Mouse (Mus musculus): ENCODE data around the gene Chad. TPM values are rescaled to one million over a fixed set of nuclear protein-coding genes. Genes with fewer than 3 reads are reported as not detected.

Chad gene
- polyA plus RNA-seq, 1 experiment from 2014 or later, result 9.5 TPM

DNA sequence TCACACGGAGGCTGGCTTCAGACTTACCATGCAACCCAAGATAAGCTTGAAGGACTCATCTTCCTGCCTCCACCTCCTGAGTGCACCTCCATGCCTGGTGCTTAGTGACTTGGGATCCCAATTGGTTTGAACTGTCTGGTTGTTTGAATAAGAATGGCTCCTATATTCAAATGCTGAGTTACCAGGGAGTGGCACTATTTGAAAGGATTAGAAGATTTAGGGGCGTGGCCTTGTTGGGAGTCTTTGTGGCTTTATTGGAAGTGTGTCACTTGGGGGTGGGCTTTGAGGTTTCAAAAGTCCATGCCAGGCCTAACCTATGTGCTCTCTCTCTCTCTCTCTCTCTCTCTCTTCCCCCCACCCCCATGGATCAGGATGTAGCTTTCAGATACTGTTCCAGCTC is 52.8 kb downstream of the Chad start:
- Histone ChIP-seq H3K9ac (ENCODE audit: low read depth, low read length) (no peak overlapping the region), H3K36me3 (ENCODE audit: control insufficient read depth, insufficient read depth, low read length) (no peaks in the 10 kb centered on the region), H3K4me3 (ENCODE audit: low read depth, low read length) (no peak overlapping the region), H3K27me3 (replicated peaks; ENCODE audit: control insufficient read depth, insufficient read depth, low read length) (no peaks in the 10 kb centered on the region), H3K9me3 (ENCODE audit: control insufficient read depth, low read length) (no peaks in the 10 kb centered on the region), H3K4me1 (ENCODE audit: control insufficient read depth, insufficient read depth, low read length) (no peaks in the 10 kb centered on the region), H3K27ac (replicated peaks; ENCODE audit: low read depth, low read length) (no peak overlapping the region), H3K4me2 (ENCODE audit: low read depth, low read length) (no peak overlapping the region)
- ATAC-seq (ENCODE audit: low read depth), result no peak
- WGBS, result 83% methylated on average over 2 of the region's 2 CpGs
- no peak for DNase-seq (ENCODE audit: low spot score)

Other genes with a start within 250 kb of the Chad start
- 88.8 and 91.4 TPM in 2 replicates for gene Luc7l3, start 243.1 kb upstream of the Chad start, polyA plus RNA-seq (2014; fragmentation: Nextera tagmentation; extraction: Ambion mirVana)
- gene Ankrd40, start 237.0 kb upstream of the Chad start, polyA plus RNA-seq (2014; fragmentation: Nextera tagmentation; extraction: Ambion mirVana), result 24.0 and 28.4 TPM in 2 replicates
- gene Abcc3, start 172.1 kb upstream of the Chad start, polyA plus RNA-seq (2014; fragmentation: Nextera tagmentation; extraction: Ambion mirVana), result 1.3 and 2.2 TPM in 2 replicates
- 30.0 and 30.5 TPM in 2 replicates for gene Cacna1g, start 90.8 kb upstream of the Chad start, polyA plus RNA-seq (2014; fragmentation: Nextera tagmentation; extraction: Ambion mirVana)
- 0.31 and 0.51 TPM in 2 replicates for gene Spata20, start 78.9 kb upstream of the Chad start, polyA plus RNA-seq (2014; fragmentation: Nextera tagmentation; extraction: Ambion mirVana)
- gene Epn3, start 65.1 kb upstream of the Chad start, polyA plus RNA-seq (2014; fragmentation: Nextera tagmentation; extraction: Ambion mirVana), result 4.3 and 6.6 TPM in 2 replicates
- 1.4 and 4.1 TPM in 2 replicates for gene Mycbpap, start 43.3 kb upstream of the Chad start, polyA plus RNA-seq (2014; fragmentation: Nextera tagmentation; extraction: Ambion mirVana)
- gene Rsad1, start 15.8 kb upstream of the Chad start, polyA plus RNA-seq (2014; fragmentation: Nextera tagmentation; extraction: Ambion mirVana), result 2.2 and 2.8 TPM in 2 replicates
- gene Acsf2, start 36.8 kb downstream of the Chad start, polyA plus RNA-seq (2014; fragmentation: Nextera tagmentation; extraction: Ambion mirVana), result 6.3 and 7.3 TPM in 2 replicates
- 205 and 210 TPM in 2 replicates for gene Lrrc59, start 64.7 kb downstream of the Chad start, polyA plus RNA-seq (2014; fragmentation: Nextera tagmentation; extraction: Ambion mirVana)
- 98.3 and 105 TPM in 2 replicates for gene Mrpl27, start 88.7 kb downstream of the Chad start, polyA plus RNA-seq (2014; fragmentation: Nextera tagmentation; extraction: Ambion mirVana)
- gene Eme1, start 88.9 kb downstream of the Chad start, polyA plus RNA-seq (2014; fragmentation: Nextera tagmentation; extraction: Ambion mirVana), result 12.6 and 16.9 TPM in 2 replicates
- 22.5 and 29.1 TPM in 2 replicates for gene Xylt2, start 112.5 kb downstream of the Chad start, polyA plus RNA-seq (2014; fragmentation: Nextera tagmentation; extraction: Ambion mirVana)
- gene Gm11541, start 139.5 kb downstream of the Chad start, polyA plus RNA-seq (2014; fragmentation: Nextera tagmentation; extraction: Ambion mirVana), result 0.51 and 0.85 TPM in 2 replicates
- gene Cdc34b, start 176.7 kb downstream of the Chad start, polyA plus RNA-seq (2014; fragmentation: Nextera tagmentation; extraction: Ambion mirVana), result 0.22 and 0.24 TPM in 2 replicates
- gene Tmem92, start 217.7 kb downstream of the Chad start, polyA plus RNA-seq (2014; fragmentation: Nextera tagmentation; extraction: Ambion mirVana), result not detected in 2 replicates